Mouse (Mus musculus) lung, postnatal 0 days (tissue): ENCODE data around the gene Mast4. TPM values are rescaled to one million over a fixed set of nuclear protein-coding genes. Genes with fewer than 3 reads are reported as not detected.

Experiments
- ATAC-seq: fragments of 200-750 bp; cut with Nextera tagmentation; 2 replicates; pipeline ENCODE4 v1.8.0; 2017; ENCODE audit warnings: moderate library complexity
- DNase-seq: peaks from one replicate; pipeline ENCODE4 v3.0.0-alpha.2; 2016; ENCODE audit warnings: low spot score
- H3K27ac ChIP-seq: fragments of 300-500 bp; sonication (generic); 2 replicates; pipeline ENCODE4 v1.5.1; 2014; ENCODE audit warnings: antibody characterized with exemption, mild to moderate bottlenecking, low read length, mixed read lengths
- H3K27me3 ChIP-seq: fragments of 300-500 bp; sonication (generic); replicated peaks from 2 replicates; pipeline ENCODE4 v1.6.1; 2014; ENCODE audit warnings: low read length, mixed read lengths; ENCODE audit not compliant: insufficient read depth
- H3K36me3 ChIP-seq: fragments of 300-500 bp; sonication (generic); 2 replicates; pipeline ENCODE4 v1.6.1; 2014; ENCODE audit warnings: low read length, mixed read lengths; ENCODE audit not compliant: insufficient read depth
- H3K4me1 ChIP-seq: fragments of 300-500 bp; sonication (generic); 2 replicates; pipeline ENCODE4 v1.6.1; 2014; ENCODE audit warnings: antibody characterized with exemption, low read depth, low read length, mixed read lengths; ENCODE audit not compliant: insufficient read depth
- H3K4me2 ChIP-seq: fragments of 300-500 bp; sonication (generic); replicated peaks from 2 replicates; pipeline ENCODE4 v1.6.1; 2014; ENCODE audit warnings: low read depth, mild to moderate bottlenecking, low read length, moderate library complexity, mixed read lengths
- H3K4me3 ChIP-seq: fragments of 300-500 bp; sonication (generic); 2 replicates; pipeline ENCODE4 v1.5.1; 2014; ENCODE audit warnings: low read depth, low read length
- H3K9ac ChIP-seq: fragments of 300-500 bp; sonication (generic); replicated peaks from 2 replicates; pipeline ENCODE4 v1.6.1; 2014; ENCODE audit warnings: low read depth, mild to moderate bottlenecking
- H3K9me3 ChIP-seq: fragments of 300-500 bp; sonication (generic); 2 replicates; pipeline ENCODE4 v1.6.1; 2016; ENCODE audit warnings: low read length, mixed read lengths
- CTCF ChIP-seq: IDR thresholded peaks from 2 replicates; pipeline ENCODE4 v1.5.1; 2016; ENCODE audit warnings: antibody characterized with exemption, mild to moderate bottlenecking
- EP300 ChIP-seq: IDR thresholded peaks from 2 replicates; pipeline ENCODE4 v1.6.1; 2016; ENCODE audit warnings: antibody characterized with exemption, mild to moderate bottlenecking, control low read depth
- WGBS: fragments of 180-500 bp; shearing (Covaris S2); extraction: QIAGEN DNeasy Blood & Tissue Kit; methylation state at CpG from one replicate; pipeline ENCODE4 v1.1.7; 2014; 5-methylcytosine and 5-hydroxymethylcytosine counted together
- polyA plus RNA-seq: library from polyadenylated mRNA; unstranded; fragments of >200 nt; fragmentation: Nextera tagmentation; extraction: Ambion mirVana; gene quantifications from 2 replicates; pipeline ENCODE4 v1.2.1, GENCODE M21; 2015

The Mast4 gene
- polyA plus RNA-seq, 1 experiment from 2014 or later: 15.5 TPM

DNA sequence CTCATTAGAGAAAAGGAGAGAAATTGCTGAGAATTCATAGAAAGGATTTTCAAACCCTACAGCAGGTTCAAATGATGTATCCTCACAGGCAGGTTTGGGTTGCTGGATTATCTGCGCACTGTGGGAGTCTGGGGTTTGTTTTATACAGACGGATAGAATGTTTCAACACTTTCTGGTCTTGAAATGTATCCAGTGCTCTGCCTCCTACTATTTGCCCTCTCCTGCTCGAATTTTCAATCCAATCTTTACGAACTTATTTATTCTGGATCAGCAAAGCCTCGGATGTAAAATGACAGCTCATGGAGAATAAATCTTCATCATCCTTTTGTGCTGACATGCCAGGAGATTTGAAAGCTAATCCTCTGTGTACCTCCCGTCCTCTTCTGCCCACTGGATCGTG is 281.6 kb downstream of the Mast4 start:
- no peak overlapping the region for H3K27ac ChIP-seq
- no peak overlapping the region for H3K4me3 ChIP-seq
- DNase-seq: no peak
- H3K9ac ChIP-seq: no peak overlapping the region
- no peak for TF ChIP-seq CTCF
- TF ChIP-seq EP300: no peak
- no peaks in the 10 kb centered on the region for H3K27me3 ChIP-seq
- H3K4me2 ChIP-seq: no peak overlapping the region
- H3K4me1 ChIP-seq: no peaks in the 10 kb centered on the region
- H3K36me3 ChIP-seq: no peaks in the 10 kb centered on the region
- no peaks in the 10 kb centered on the region for H3K9me3 ChIP-seq
- ATAC-seq: no peak
- 66% methylated on average over 7 of the region's 7 CpGs for WGBS

DNA sequence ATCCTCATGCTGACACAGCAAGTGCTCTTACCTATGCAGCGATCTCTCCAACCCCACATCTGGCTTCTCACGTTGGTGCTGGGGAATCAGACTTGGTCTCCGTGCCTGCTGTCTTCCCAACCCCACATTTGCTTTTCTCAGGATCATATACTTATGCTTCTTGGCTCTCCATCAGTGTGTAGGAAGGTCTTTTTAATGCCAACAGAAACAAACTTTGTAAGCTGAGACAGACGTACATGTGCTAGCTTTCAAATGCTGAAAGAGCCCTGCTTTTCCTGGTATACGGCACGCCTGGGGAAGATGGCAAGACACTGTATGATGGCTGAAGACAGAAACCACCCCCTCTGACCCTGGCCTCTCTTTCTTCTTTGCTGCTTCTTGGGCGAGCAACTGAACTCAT is 285.3 kb downstream of the Mast4 start:
- H3K36me3 ChIP-seq: no peaks in the 10 kb centered on the region
- WGBS: 78% methylated on average over 7 of the region's 7 CpGs
- H3K4me3 ChIP-seq: no peak overlapping the region
- H3K4me2 ChIP-seq: no peak overlapping the region
- no peak for TF ChIP-seq CTCF
- TF ChIP-seq EP300: no peak
- no peaks in the 10 kb centered on the region for H3K9me3 ChIP-seq
- ATAC-seq: no peak
- no peak for DNase-seq
- no peak overlapping the region for H3K27ac ChIP-seq
- no peaks in the 10 kb centered on the region for H3K4me1 ChIP-seq
- H3K27me3 ChIP-seq: no peaks in the 10 kb centered on the region
- no peak overlapping the region for H3K9ac ChIP-seq

DNA sequence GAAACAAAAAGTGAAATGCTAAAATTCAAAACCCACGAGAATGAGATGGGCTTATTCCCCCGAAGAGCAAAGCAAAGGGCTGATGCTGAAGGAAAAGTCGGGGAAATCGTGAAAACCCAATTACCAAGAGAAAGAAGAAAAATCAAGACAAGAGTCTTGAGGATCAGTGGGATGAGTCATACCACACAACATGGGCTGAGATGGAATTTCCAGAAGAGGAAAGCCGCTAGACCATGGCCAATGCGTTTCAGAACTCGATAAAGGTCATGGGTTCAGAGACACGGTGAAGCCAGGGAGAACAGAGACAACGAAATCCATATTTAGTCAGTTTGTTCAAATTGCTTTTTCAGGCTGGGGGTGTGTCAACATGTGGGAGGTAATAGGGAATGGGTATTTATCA is 290.6 kb downstream of the Mast4 start:
- 94% methylated on average over 9 of the region's 9 CpGs for WGBS
- ATAC-seq (no peak), DNase-seq (no peak)
- Histone ChIP-seq H3K9ac (no peak overlapping the region), H3K27me3 (no peaks in the 10 kb centered on the region), H3K27ac (no peak overlapping the region), H3K4me2 (no peak overlapping the region), H3K36me3 (no peaks in the 10 kb centered on the region), H3K4me3 (no peak overlapping the region), H3K9me3 (no peaks in the 10 kb centered on the region), H3K4me1 (no peaks in the 10 kb centered on the region)
- no peak for TF ChIP-seq CTCF
- TF ChIP-seq EP300: no peak

DNA sequence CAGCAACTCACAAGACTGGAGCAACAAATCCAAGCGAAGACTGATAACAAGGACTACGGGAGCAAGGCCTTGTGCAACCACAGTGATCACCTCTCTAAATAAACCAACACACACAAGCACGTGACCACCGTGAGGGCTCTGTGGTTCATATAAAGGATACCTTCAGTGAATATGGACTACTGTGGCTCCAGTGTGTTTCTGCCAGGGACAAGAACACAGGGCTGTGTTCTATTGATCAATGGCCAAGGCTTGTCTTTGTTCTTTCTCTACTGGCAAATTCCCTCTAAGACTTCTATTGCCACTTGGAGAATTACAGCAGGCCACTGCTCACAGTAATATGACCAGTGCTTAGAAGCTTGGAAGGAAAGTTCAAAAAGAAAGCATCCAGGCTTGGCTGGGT is 291.3 kb downstream of the Mast4 start:
- H3K36me3 ChIP-seq: no peaks in the 10 kb centered on the region
- H3K9ac ChIP-seq: no peak overlapping the region
- H3K27ac ChIP-seq: no peak overlapping the region
- H3K27me3 ChIP-seq: no peaks in the 10 kb centered on the region
- TF ChIP-seq EP300 (no peak), CTCF (no peak)
- no peak for ATAC-seq
- H3K4me3 ChIP-seq: no peak overlapping the region
- H3K4me2 ChIP-seq: no peak overlapping the region
- 91% methylated on average over 4 of the region's 4 CpGs for WGBS
- no peak for DNase-seq
- H3K9me3 ChIP-seq: no peaks in the 10 kb centered on the region
- H3K4me1 ChIP-seq: no peaks in the 10 kb centered on the region

DNA sequence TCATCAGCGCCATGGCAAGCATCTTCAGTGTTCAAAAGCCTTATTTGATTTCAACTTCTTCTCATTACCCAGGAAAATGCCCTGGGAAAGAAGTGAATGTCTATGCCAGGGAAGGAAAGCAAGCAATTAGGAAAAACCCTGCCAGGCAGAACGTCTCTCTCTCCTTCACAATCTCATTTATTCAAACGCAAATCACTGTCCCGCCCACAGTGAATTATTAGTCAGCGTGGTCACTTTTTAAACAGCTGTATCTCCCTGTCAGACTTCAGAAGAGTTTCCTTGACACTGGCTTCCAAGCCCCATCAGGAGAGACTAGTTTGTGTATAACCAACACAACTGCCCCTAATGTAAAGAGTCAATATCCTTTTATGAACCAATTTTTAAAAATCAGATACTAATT is 296.8 kb downstream of the Mast4 start:
- Histone ChIP-seq H3K9ac (no peak overlapping the region), H3K4me3 (no peak overlapping the region), H3K4me2 (no peak overlapping the region), H3K27me3 (no peaks in the 10 kb centered on the region), H3K36me3 (no peaks in the 10 kb centered on the region), H3K9me3 (no peaks in the 10 kb centered on the region), H3K4me1 (no peaks in the 10 kb centered on the region), H3K27ac (no peak overlapping the region)
- no peak for DNase-seq
- 42% methylated on average over 5 of the region's 5 CpGs for WGBS
- no peak for TF ChIP-seq CTCF
- no peak for TF ChIP-seq EP300
- ATAC-seq: no peak

DNA sequence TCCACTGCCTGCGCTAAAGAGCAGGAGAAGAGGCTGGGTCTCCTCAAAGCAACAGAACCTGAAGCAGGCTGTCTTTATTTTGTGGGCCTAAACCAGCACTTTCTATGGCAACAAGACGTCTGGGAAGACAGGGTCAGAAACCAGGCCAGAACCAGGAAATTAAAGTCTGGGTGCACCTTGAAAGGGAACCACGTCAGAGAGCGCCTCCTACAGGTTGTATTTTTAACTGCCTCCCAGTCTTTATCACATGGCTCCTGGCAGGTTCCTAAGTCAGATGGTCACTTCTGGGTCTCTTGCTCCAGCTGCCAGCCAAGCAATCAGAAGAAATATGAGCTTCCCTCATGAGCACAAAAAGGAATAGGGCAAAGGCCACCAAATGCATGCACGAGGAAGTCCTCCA is 304.9 kb downstream of the Mast4 start:
- H3K4me3 ChIP-seq: no peak overlapping the region
- H3K4me1 ChIP-seq: no peaks in the 10 kb centered on the region
- H3K36me3 ChIP-seq: no peaks in the 10 kb centered on the region
- H3K9me3 ChIP-seq: no peaks in the 10 kb centered on the region
- no peak for TF ChIP-seq EP300
- 88% methylated on average over 5 of the region's 5 CpGs for WGBS
- no peak overlapping the region for H3K9ac ChIP-seq
- DNase-seq (no peak), ATAC-seq (no peak)
- no peak overlapping the region for H3K4me2 ChIP-seq
- H3K27ac ChIP-seq: no peak overlapping the region
- H3K27me3 ChIP-seq: no peaks in the 10 kb centered on the region

DNA sequence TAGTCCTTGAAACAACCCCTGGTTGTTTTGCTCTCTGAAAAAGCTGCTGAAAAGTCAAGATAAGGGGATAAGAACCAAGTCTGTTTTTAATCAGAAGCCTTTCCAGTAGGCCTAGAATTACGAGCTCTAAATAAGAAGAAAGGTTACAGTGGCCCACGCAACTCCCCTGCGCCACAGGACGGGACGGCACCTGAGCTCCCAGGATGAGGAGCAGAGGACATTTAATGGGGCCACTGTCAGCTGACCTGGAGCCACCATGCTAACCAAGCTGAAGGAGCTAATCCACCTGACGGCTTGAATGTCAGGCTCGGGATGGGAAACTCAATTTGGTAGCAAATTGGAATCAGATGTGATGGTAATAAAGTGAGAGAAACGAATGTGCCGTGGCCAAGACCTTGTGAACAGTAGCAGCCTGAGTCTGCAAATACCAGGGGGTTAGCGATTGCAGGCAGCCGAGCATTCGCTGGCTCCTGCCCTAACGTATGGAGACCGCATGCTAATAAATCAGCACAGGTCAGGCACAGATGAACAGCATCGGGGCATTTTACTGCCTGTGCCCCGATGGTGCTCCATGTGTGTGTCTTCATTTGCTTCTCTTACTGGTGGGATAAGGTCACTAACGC is 306.7 kb downstream of the Mast4 start:
- Histone ChIP-seq H3K9me3 (no peaks in the 10 kb centered on the region), H3K36me3 (no peaks in the 10 kb centered on the region), H3K27ac (no peak overlapping the region), H3K4me3 (no peak overlapping the region), H3K4me1 (no peaks in the 10 kb centered on the region), H3K4me2 (no peak overlapping the region), H3K27me3 (no peaks in the 10 kb centered on the region), H3K9ac (no peak overlapping the region)
- ATAC-seq (no peak), DNase-seq (no peak)
- TF ChIP-seq EP300 (no peak), CTCF (no peak)
- WGBS: 74% methylated on average over 17 of the region's 17 CpGs
